Mouse (Mus musculus): Measurements from ENCODE around the gene Masp1.

- TF ChIP-seq CTCF (IDR thresholded peaks at IDR 0.05; ENCODE audit: low read depth, low read length) = no peak
- no peak for TF ChIP-seq POLR2A (IDR thresholded peaks at IDR 0.05; ENCODE audit: extremely low read depth, insufficient read depth, low read length)
Measured at GRCm38 (mm10) chr16:23500558-23500957, 20.1 kb downstream of the Masp1 start.

Measured in liver, adult 2 months (tissue).